Mouse (Mus musculus) T-helper 2 cell (primary cell): ENCODE measurements at regions not wholly inside any gene's neighbourhood (a gene's known extent, or its start where the extent isn't known, plus 50 kb on each side); places are given as distances from the start of the nearest gene placed in this dataset.

Experiments used
- in situ Hi-C: fragments of 300-600 bp; cut with MboI, MseI; formaldehyde crosslinking; loops from one replicate; pipeline ENCODE4 v1.15.1; 2025; ENCODE audit warnings: high pct_unique_total_duplicates

DNA sequence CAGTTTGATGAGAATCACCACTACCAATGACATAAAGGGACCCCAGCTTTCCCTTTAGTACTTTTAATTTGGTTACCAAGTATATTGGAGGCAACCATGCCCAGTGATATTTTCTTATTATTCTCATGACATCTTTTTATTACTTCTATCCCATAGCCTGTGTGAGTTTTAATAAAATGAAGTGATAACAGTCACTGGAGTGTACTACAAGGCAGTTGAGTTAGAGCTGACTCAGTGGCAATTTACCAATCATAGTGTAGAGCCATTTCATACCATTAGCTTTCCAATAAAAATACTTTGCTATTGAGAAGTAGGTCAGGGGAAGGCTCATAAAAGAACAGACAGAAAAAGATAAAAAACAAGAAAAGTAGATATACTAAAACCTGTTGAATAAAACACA, 353.2 kb upstream of the Galntl6 start:
- in situ Hi-C loops: no loop called here

DNA sequence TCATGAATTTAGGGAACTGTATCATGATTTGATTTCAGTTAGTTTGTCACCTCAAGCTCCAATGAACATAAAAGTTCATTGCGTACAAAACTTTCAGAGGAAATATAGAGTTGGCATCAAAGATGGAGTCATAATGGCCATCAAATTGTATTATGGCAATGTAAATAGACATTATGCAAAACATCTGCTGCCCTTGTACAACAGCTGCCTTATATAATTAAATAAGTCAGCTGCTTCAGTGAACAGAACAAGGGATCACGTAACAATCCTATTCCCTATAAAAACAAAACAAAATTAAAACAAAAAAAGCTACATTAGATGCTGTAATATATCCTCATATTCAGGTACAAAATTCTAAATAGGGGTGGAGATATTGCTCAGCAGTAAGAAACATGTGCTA, 320.4 kb upstream of the Galntl6 start:
- in situ Hi-C loops: no loop called here

- in situ Hi-C loops: no loop called here
Measured at GRCm38 (mm10) chr8:59224665-59225064, 312.2 kb upstream of the Galntl6 start.

GRCm38 (mm10) chr8:59174578-59175357, 262.3 kb upstream of the Galntl6 start:
- in situ Hi-C loops: no loop called here

DNA sequence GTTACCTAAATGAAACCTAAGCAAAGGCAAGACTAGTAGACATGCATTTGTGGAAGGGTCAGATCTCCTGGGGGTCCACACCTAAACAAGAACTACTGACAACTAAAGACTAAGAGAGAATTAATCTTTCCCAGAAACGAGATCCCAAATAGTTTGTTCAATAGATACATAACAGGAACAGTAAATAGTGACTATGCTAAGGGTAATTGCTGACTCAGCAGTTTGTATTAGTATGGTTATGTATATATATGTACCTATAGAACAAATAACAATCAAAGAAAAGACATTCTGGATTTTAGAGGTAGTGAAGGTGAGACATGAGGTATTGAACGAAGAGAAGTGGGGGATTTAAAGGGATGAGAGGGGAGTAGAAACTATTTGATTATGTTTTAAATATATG, 218.3 kb upstream of the Galntl6 start:
- in situ Hi-C loops: no loop called here

- in situ Hi-C loops: no loop called here
Measured at GRCm38 (mm10) chr8:59113221-59113620, 200.8 kb upstream of the Galntl6 start.

GRCm38 (mm10) chr8:59091274-59091856, 178.9 kb upstream of the Galntl6 start:
- in situ Hi-C loops: loop anchor here (10.0 kb wide), 1 partner anchor 703 kb away; no protein-coding TSS in a partner anchor
